10 mouse cellular contexts compared by ENCODE assay signal in genomic region chr15:56066540-56066939, GRCm38 (mm10).
"Had no signal": no experiment of that assay in that cellular context is flagged by ENCODE, and none has a peak within 500 bp of the region (broad histone marks: within the 10 kb centered on the region; RNA-seq: fewer than 3 reads in every experiment).

No protein-coding gene starts in this region.

- H3K4me3 ChIP-seq: left cerebral cortex, adult 2 months; liver, embryonic 15.5 days; stomach, embryonic 15.5 days had no signal

- DNase-seq: kidney, postnatal 14 days; liver; lung, adult 2 months; right cerebral cortex, postnatal 14 days; thymus, adult 2 months; thymus, postnatal 25 days had no signal

- H3K9me3 ChIP-seq: liver, embryonic 15.5 days; stomach, embryonic 15.5 days had no signal

- H3K27ac ChIP-seq: left cerebral cortex, adult 2 months; liver, embryonic 15.5 days; stomach, embryonic 15.5 days had no signal

- H3K4me1 ChIP-seq: liver, embryonic 15.5 days; stomach, embryonic 15.5 days had no signal

- ATAC-seq: intestine, postnatal 0 days had no signal

- H3K27me3 ChIP-seq: liver, embryonic 15.5 days; stomach, embryonic 15.5 days had no signal

- H3K4me2 ChIP-seq: liver, embryonic 15.5 days; stomach, embryonic 15.5 days had no signal

- H3K36me3 ChIP-seq: liver, embryonic 15.5 days; stomach, embryonic 15.5 days had no signal

- H3K9ac ChIP-seq: liver, embryonic 15.5 days; stomach, embryonic 15.5 days had no signal
